Mouse (Mus musculus) liver, embryonic 14.5 days (tissue): ENCODE measurements around the gene Gtf3c5.

Experiments used
- CTCF ChIP-seq: IDR thresholded peaks from 2 replicates; pipeline ENCODE4 v1.5.1; 2016; ENCODE audit warnings: antibody characterized with exemption, low read depth, control low read depth
- EP300 ChIP-seq: IDR thresholded peaks from 2 replicates; pipeline ENCODE4 v1.6.1; 2016; ENCODE audit warnings: antibody characterized with exemption, low read depth

GRCm38 (mm10) chr2:28539949-28540348 lies 43.6 kb downstream of the Gtf3c5 start:
- TF ChIP-seq CTCF: no peak
- TF ChIP-seq EP300: no peak
